Mouse (Mus musculus) cerebellum, postnatal 14 days (tissue): ENCODE data around the gene Gm20869.
"Not testable (repeated sequence)": the region's sequence is repeated elsewhere in the genome, so short reads cannot be mapped to it uniquely, and the experiment has no call there.

Experiments used
- DNase-seq, 2 experiments: peaks; one replicate each; pipeline ENCODE4 v3.0.0; 2021; ENCODE audit warnings: mixed read lengths in 2 of 2

Gene Gm20869

DNA sequence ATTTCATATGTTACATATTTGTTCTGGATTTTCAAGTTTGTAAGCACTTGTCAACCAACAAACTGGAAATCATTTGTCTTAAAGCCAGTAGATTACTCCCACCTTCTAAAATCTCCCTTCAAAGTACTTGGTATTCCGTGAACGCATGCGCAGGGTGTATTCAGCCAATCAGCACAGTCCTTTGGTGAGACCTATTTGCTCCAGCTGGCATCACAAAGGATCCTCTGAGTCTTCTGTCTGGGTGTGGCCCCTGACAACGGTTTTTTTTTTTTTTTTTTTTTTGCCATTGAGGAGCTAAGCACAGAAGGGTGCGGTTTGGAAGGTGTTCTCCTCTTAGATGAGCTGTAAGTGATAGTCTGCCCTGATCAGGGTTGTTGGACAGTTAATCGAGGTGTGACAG, at the start of gene Gm20869:
TSS of gene Gm20869 (plus strand) at position 301 of the 400 bp plus-strand sequence.
- DNase-seq = not testable (repeated sequence)
